Mouse (Mus musculus): Measurements from ENCODE around the gene Pde2a. TPM values are rescaled to one million over a fixed set of nuclear protein-coding genes. Genes with fewer than 3 reads are reported as not detected.
"Not testable (repeated sequence)": the region's sequence is repeated elsewhere in the genome, so short reads cannot be mapped to it uniquely, and the experiment has no call there.

Gene Pde2a
- total RNA-seq, 1 experiment from 2014 or later, result 1.7 TPM

DNA sequence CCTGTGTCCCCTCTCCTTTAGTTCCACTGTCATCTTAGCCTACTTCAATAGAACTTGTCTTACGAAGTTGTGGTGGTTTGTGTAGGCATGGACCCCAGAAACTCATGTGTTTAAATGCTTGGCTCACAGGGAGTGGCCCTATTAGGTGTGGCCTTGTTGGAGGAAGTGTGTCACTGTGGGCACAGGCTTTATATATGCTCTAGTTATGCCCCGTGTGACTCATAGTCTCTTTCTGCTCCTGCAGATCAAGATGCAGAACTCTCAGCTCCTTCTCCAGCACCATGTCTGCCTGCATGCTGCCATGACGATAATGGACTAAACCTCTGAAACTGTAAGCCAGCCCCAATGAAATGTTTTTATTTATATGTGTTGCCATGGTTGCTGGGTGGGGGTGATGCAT is 126.2 kb downstream of the Pde2a start:
- ATAC-seq (replicated peaks; ENCODE audit: low read depth, poor library complexity, severe bottlenecking), result no peak

DNA sequence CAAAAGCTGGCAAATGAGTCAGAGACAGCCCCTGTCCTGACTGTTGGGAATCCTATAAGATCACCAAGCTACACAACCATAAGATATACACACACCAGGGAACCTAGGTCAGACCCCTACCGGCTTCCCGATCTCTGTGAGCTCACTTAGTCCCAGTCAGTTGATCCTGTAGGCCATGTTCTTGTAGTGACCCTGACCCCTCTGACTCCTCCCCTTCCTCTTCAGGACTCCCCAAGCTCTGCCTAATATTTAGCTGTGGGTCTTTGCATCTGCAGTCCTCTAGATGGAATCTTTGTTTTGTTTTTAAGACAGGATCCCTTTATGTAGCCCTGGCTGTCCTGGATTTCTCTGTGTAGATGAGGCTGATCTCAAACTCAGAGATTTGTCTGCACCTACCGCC is 127.8 kb downstream of the Pde2a start:
- no peak for ATAC-seq (replicated peaks; ENCODE audit: low read depth, poor library complexity, severe bottlenecking)

DNA sequence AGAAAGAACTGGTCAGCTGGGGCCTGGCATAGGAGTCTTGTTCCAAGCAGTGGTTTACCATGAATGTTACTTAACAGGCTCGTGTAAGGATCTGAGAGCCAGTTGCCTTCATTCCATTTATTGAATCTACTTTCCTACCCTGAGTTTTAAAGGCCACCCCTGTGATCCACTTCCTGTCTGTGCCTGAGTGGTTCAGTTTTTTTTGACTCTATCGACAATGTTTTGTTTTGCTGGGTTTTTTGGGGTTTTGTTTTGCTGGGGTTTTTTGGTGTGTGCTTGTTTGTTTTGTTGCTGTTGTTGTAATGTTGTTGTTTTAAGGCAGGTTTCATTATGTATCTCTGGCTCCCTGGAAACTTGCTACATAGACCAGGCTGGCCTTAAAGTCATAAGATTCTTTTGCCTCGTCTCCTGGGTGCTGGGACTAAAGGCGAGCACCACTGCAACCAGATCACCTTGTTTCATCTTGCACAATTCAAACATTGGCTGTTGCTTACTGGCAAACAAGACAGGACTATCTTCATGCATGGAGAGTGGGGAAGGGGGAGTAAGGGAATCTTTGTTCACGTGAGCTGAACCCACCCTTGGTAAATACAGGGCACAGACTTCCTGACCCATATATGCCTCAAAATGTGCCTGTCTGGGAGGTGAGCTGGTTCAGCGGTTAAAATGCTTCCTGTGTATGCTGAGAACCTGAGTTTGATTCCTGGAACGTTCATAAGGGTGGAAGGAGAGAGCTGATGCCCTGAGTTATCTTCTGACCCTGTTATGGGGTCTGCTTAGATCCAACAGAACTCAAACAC is 129.4 kb downstream of the Pde2a start:
- 0 out of 2 replicates have a peak, but pooled peaks have one; percentile 11 for ATAC-seq (replicated peaks; ENCODE audit: low read depth, poor library complexity, severe bottlenecking)

DNA sequence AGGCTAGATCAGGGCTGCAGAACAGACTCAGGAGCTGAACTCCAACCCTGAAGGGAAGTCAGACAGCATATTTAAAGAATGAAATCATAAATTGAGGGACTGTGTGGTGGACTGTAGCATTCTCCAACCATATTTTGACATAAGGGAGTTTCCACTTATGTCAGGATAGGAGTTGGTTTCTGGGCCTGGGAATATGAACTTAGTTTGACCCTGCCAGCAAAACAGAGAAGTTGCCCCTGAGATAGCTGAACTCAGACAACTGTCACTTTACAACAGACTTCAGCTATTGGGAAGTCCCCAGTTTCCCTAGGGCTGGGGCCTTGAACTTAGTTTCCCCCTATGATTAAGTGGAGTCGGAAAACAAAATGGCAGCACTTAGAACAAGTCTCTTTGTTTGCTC is 130.0 kb downstream of the Pde2a start:
- ATAC-seq (replicated peaks; ENCODE audit: low read depth, poor library complexity, severe bottlenecking), result no peak

DNA sequence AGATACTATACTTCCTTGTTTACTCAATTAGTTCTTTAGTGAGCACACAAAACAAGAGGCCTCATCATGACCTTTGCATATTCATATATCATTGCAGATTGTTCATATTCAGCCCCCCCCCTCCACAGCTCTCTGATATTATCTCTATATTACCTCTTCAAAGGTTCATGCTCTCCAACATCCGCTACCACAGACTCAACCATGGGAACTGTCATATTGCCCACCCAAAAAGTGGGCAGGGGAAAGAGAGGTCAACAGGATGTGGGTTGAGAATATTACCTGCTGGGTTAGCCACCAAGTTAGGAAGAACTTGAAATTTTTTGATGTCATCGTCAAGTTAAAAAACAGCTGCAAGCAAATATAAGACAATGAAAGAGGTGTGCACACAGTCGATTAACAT is 134.0 kb downstream of the Pde2a start:
- ATAC-seq (replicated peaks; ENCODE audit: low read depth, poor library complexity, severe bottlenecking), result not testable (repeated sequence)

DNA sequence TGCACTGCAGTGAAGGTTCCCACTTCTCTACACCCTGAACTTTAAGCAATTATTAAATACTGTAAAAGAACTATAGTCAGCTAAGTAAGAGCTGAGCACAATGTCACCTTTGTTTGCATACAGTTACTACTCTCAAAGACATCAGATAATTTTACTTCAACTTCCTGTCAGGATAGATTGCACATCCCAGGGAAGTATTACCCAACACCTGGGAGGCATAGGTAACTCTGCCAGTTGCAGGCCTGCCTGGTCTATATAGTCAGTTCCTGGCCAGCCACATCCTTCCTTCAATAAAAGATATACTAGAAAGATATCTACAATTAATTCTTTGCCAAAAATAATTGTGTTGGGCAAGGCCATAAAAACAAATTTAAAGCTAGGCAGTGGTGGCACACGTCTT is 135.9 kb downstream of the Pde2a start:
- no peak for ATAC-seq (replicated peaks; ENCODE audit: low read depth, poor library complexity, severe bottlenecking)

DNA sequence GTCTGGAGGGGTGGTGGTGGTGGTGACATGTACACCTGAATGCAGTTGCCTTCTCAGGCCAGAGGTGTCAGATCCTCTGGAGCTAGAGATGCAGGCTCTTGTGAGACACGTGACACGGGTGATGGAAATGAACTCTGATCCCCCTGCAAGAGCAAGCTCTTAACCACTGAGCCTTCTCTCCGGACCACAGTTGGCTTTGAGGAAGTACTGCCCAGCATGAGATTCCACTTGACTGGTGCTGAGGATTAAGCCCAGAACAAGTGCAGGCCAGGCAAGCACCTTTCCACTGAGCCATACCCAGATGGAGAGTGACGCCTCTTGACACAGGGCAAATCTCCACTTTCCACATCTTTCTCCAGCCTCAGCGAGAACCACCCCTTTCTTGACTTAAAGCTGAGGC is 137.9 kb downstream of the Pde2a start:
- ATAC-seq (replicated peaks; ENCODE audit: low read depth, poor library complexity, severe bottlenecking), result not testable (repeated sequence)

Other genes with a start within 250 kb of the Pde2a start
- gene Atg16l2, start 119.4 kb upstream of the Pde2a start, total RNA-seq (2017), result 8.9 and 11.3 TPM in 2 replicates
- 66.4 and 70.4 TPM in 2 replicates for gene Stard10, start 104.6 kb upstream of the Pde2a start, total RNA-seq (2017)
- 97.4 and 98.9 TPM in 2 replicates for gene Arap1, start 73.6 kb upstream of the Pde2a start, total RNA-seq (2017)
- 6.5 TPM in 1 of 2 replicates, not detected in the other for gene Gm45837, start 10.8 kb upstream of the Pde2a start, total RNA-seq (2017)
- not detected in 2 replicates for gene Art2b, start 163.9 kb downstream of the Pde2a start, total RNA-seq (2017)
- gene Clpb, start 241.9 kb downstream of the Pde2a start, total RNA-seq (2017), result 29.2 TPM in 2 replicates